Mouse (Mus musculus) right cerebral cortex, postnatal 25 days (tissue): ENCODE measurements around the gene Zfp986.
"Not testable (repeated sequence)": the region's sequence is repeated elsewhere in the genome, so short reads cannot be mapped to it uniquely, and the experiment has no call there.

ENCODE experiments used
- DNase-seq: peaks from one replicate; pipeline ENCODE4 v3.0.0; 2022

The Zfp986 gene

GRCm38 (mm10) chr4:145868494-145868893, at the start of gene Zfp986:
TSS of gene Zfp986 (plus strand) at chr4:145868794.
- DNase-seq = not testable (repeated sequence)

GRCm38 (mm10) chr4:145819946-145820345, 48.6 kb upstream of the Zfp986 start:
- not testable (repeated sequence) for DNase-seq

- not testable (repeated sequence) for DNase-seq
Measured at GRCm38 (mm10) chr4:145825606-145826005, 43.0 kb upstream of the Zfp986 start.

- not testable (repeated sequence) for DNase-seq
Measured at GRCm38 (mm10) chr4:145831328-145832062, 37.1 kb upstream of the Zfp986 start.

GRCm38 (mm10) chr4:145836300-145836862, 32.2 kb upstream of the Zfp986 start:
- not testable (repeated sequence) for DNase-seq

GRCm38 (mm10) chr4:145836863-145837440, 31.6 kb upstream of the Zfp986 start:
- DNase-seq = peak; percentile 11

GRCm38 (mm10) chr4:145846793-145847192, 21.8 kb upstream of the Zfp986 start:
- not testable (repeated sequence) for DNase-seq

GRCm38 (mm10) chr4:145848183-145848890, 20.3 kb upstream of the Zfp986 start:
- not testable (repeated sequence) for DNase-seq

- DNase-seq = not testable (repeated sequence)
Measured at GRCm38 (mm10) chr4:145848891-145849214, 19.7 kb upstream of the Zfp986 start.

- not testable (repeated sequence) for DNase-seq
Measured at GRCm38 (mm10) chr4:145851421-145851820, 17.2 kb upstream of the Zfp986 start.

- not testable (repeated sequence) for DNase-seq
Measured at GRCm38 (mm10) chr4:145863872-145864271, 4.7 kb upstream of the Zfp986 start.
